Mouse (Mus musculus) MEL (cell line): ENCODE results near the gene Prrx2. TPM values are rescaled to one million over a fixed set of nuclear protein-coding genes. Genes with fewer than 3 reads are reported as not detected.

Source experiments
- DNase-seq: peaks from one replicate; pipeline ENCODE4 v3.0.0; 2011; ENCODE audit warnings: low read depth, low spot score
- H3K27ac ChIP-seq: 2 replicates; pipeline ENCODE4 v1.5.1; 2012; ENCODE audit warnings: low read depth, mild to moderate bottlenecking, control low read depth, low read length, moderate library complexity; ENCODE audit not compliant: control insufficient read depth
- H3K27me3 ChIP-seq, 2 experiments: fragments of 150-350 bp in 1 of 2; sonication (generic) in 1 of 2; 2 replicates each; pipeline ENCODE4 v1.6.1; 2012; ENCODE audit warnings: low read length in 2 of 2, mild to moderate bottlenecking in 2 of 2, improper control_type of control experiment in 1 of 2, moderate library complexity in 1 of 2; ENCODE audit not compliant: insufficient read depth in 2 of 2, control insufficient read depth in 1 of 2
- H3K36me3 ChIP-seq, 2 experiments: 2 replicates each; pipeline ENCODE4 v1.6.1; 2012 to 2014; ENCODE audit warnings: low read length in 2 of 2, improper control_type of control experiment in 1 of 2, inconsistent platforms in 1 of 2, mild to moderate bottlenecking in 1 of 2; ENCODE audit not compliant: insufficient read depth in 2 of 2, control insufficient read depth in 1 of 2
- H3K4me1 ChIP-seq, 2 experiments: fragments of 150-350 bp in 1 of 2; sonication (generic) in 1 of 2; 2 replicates each; pipeline ENCODE4 v1.6.1; 2012; ENCODE audit warnings: low read length in 2 of 2, improper control_type of control experiment in 1 of 2, mild to moderate bottlenecking in 1 of 2; ENCODE audit not compliant: insufficient read depth in 2 of 2, control insufficient read depth in 1 of 2
- H3K4me3 ChIP-seq, 2 experiments: fragments of 150-350 bp in 1 of 2; sonication (generic) in 1 of 2; 2 replicates each; pipeline ENCODE4 v1.5.1; 2012; ENCODE audit warnings: low read depth in 2 of 2, low read length in 2 of 2, mild to moderate bottlenecking in 2 of 2, moderate library complexity in 2 of 2, control low read depth in 1 of 2, improper control_type of control experiment in 1 of 2; ENCODE audit not compliant: control insufficient read depth in 1 of 2, insufficient read depth in 1 of 2
- H3K79me2 ChIP-seq: 2 replicates; pipeline ENCODE4 v1.6.1; 2012; ENCODE audit warnings: mild to moderate bottlenecking, low read length, moderate library complexity; ENCODE audit not compliant: control insufficient read depth, poor library complexity, insufficient read depth
- H3K9ac ChIP-seq: 2 replicates; pipeline ENCODE4 v1.6.1; 2012; ENCODE audit warnings: low read depth, mild to moderate bottlenecking, control low read depth, low read length, moderate library complexity; ENCODE audit not compliant: control insufficient read depth, poor library complexity, severe bottlenecking
- H3K9me3 ChIP-seq: fragments of 150-350 bp; sonication (generic); replicated peaks from 2 replicates; pipeline ENCODE4 v1.6.1; 2012; ENCODE audit warnings: mild to moderate bottlenecking, low read length, improper control_type of control experiment, moderate library complexity; ENCODE audit not compliant: insufficient read depth
- CHD1 ChIP-seq: IDR thresholded peaks from 2 replicates; pipeline ENCODE4 v1.6.1; 2012; ENCODE audit warnings: low read depth, mild to moderate bottlenecking, inconsistent platforms, low read length, improper control_type of control experiment
- CHD2 ChIP-seq: IDR thresholded peaks from 2 replicates; pipeline ENCODE4 v1.6.1; 2011; ENCODE audit warnings: low read length, improper control_type of control experiment
- CTCF ChIP-seq, 3 experiments: IDR thresholded peaks in 2 of 3; conservative IDR thresholded peaks in 1 of 3; 2 replicates each; pipeline ENCODE4 v1.5.1; 2011 to 2012; ENCODE audit warnings: low read length in 3 of 3, low read depth in 2 of 3, mild to moderate bottlenecking in 2 of 3, improper control_type of control experiment in 1 of 3, inconsistent platforms in 1 of 3, mixed read lengths in 1 of 3, moderate library complexity in 1 of 3; ENCODE audit not compliant: control insufficient read depth in 1 of 3, insufficient read depth in 1 of 3, poor library complexity in 1 of 3, severe bottlenecking in 1 of 3
- ELF1 ChIP-seq: IDR thresholded peaks from 2 replicates; pipeline ENCODE4 v1.6.1; 2014; ENCODE audit warnings: low read depth, mild to moderate bottlenecking, inconsistent platforms, low read length, improper control_type of control experiment, moderate library complexity
- GABPA ChIP-seq: IDR thresholded peaks from 2 replicates; pipeline ENCODE4 v1.6.1; 2012; ENCODE audit warnings: low read depth, mild to moderate bottlenecking, inconsistent platforms, low read length, improper control_type of control experiment, moderate library complexity
- HCFC1 ChIP-seq: IDR thresholded peaks from 2 replicates; pipeline ENCODE4 v1.6.1; 2012; ENCODE audit warnings: low read depth, mild to moderate bottlenecking, inconsistent platforms, low read length, improper control_type of control experiment, moderate library complexity
- KAT2A ChIP-seq: conservative IDR thresholded peaks from 2 replicates; pipeline ENCODE4 v1.6.1; 2012; ENCODE audit warnings: low read depth, low read length, improper control_type of control experiment, inconsistent platforms
- MAX ChIP-seq: IDR thresholded peaks from 2 replicates; pipeline ENCODE4 v1.6.1; 2011; ENCODE audit warnings: low read length, improper control_type of control experiment
- MAZ ChIP-seq: IDR thresholded peaks from 2 replicates; pipeline ENCODE4 v1.6.1; 2012; ENCODE audit warnings: low read depth, mild to moderate bottlenecking, inconsistent platforms, low read length, improper control_type of control experiment
- MEF2A ChIP-seq: IDR thresholded peaks from 2 replicates; pipeline ENCODE4 v1.6.1; 2014; ENCODE audit warnings: low read depth, mild to moderate bottlenecking, inconsistent platforms, low read length, improper control_type of control experiment; ENCODE audit not compliant: poor library complexity, insufficient replicate concordance, severe bottlenecking; ENCODE audit errors: extremely low read depth
- MXI1 ChIP-seq: IDR thresholded peaks from 2 replicates; pipeline ENCODE4 v1.6.1; 2011; ENCODE audit warnings: mild to moderate bottlenecking, low read depth, low read length, improper control_type of control experiment
- MYB ChIP-seq: IDR thresholded peaks from 2 replicates; pipeline ENCODE4 v1.6.1; 2011; ENCODE audit warnings: mild to moderate bottlenecking, low read depth, low read length, improper control_type of control experiment
- MYC ChIP-seq: IDR thresholded peaks from 2 replicates; pipeline ENCODE4 v1.6.1; 2011; ENCODE audit warnings: low read depth, mild to moderate bottlenecking, low read length, improper control_type of control experiment, moderate library complexity
- NELFE ChIP-seq: IDR thresholded peaks from 2 replicates; pipeline ENCODE4 v1.6.1; 2011; ENCODE audit warnings: low read depth, low read length, improper control_type of control experiment
- NRF1 ChIP-seq: IDR thresholded peaks from 2 replicates; pipeline ENCODE4 v1.6.1; 2014; ENCODE audit warnings: low read depth, mild to moderate bottlenecking, inconsistent platforms, low read length, improper control_type of control experiment, moderate library complexity; ENCODE audit not compliant: poor library complexity, insufficient read depth, severe bottlenecking
- POLR2A ChIP-seq, 2 experiments: IDR thresholded peaks; 2 replicates each; pipeline ENCODE4 v1.6.1; 2011 to 2012; ENCODE audit warnings: low read length in 2 of 2, mild to moderate bottlenecking in 2 of 2, control low read depth in 1 of 2, improper control_type of control experiment in 1 of 2, low read depth in 1 of 2, moderate library complexity in 1 of 2; ENCODE audit not compliant: control insufficient read depth in 1 of 2, insufficient read depth in 1 of 2, poor library complexity in 1 of 2
- POLR2AphosphoS2 ChIP-seq: IDR thresholded peaks from 2 replicates; pipeline ENCODE4 v1.6.1; 2011; ENCODE audit warnings: low read length, improper control_type of control experiment
- POLR2AphosphoS5 ChIP-seq: IDR thresholded peaks from 2 replicates; pipeline ENCODE4 v1.6.1; 2012; ENCODE audit warnings: low read depth, borderline replicate concordance, mild to moderate bottlenecking, inconsistent platforms, low read length, moderate library complexity, mixed read lengths
- RAD21 ChIP-seq: IDR thresholded peaks from 2 replicates; pipeline ENCODE4 v1.6.1; 2011; ENCODE audit warnings: mild to moderate bottlenecking, low read depth, low read length, improper control_type of control experiment
- TAL1 ChIP-seq: IDR thresholded peaks from 2 replicates; pipeline ENCODE4 v1.6.1; 2012; ENCODE audit warnings: mild to moderate bottlenecking, inconsistent platforms, low read length, moderate library complexity, mixed read lengths
- TBP ChIP-seq: IDR thresholded peaks from 2 replicates; pipeline ENCODE4 v1.8.0; 2011; ENCODE audit warnings: low read depth, low read length, improper control_type of control experiment
- TCF12 ChIP-seq: IDR thresholded peaks from 2 replicates; pipeline ENCODE4 v1.6.1; 2014; ENCODE audit warnings: low read depth, mild to moderate bottlenecking, inconsistent platforms, low read length, improper control_type of control experiment, moderate library complexity
- UBTF ChIP-seq: IDR thresholded peaks from 2 replicates; pipeline ENCODE4 v1.6.1; 2012; ENCODE audit warnings: low read depth, mild to moderate bottlenecking, inconsistent platforms, low read length, improper control_type of control experiment, moderate library complexity, borderline replicate concordance; ENCODE audit not compliant: insufficient read depth
- USF1 ChIP-seq: IDR thresholded peaks from 2 replicates; pipeline ENCODE4 v1.6.1; 2014; ENCODE audit warnings: low read depth, mild to moderate bottlenecking, inconsistent platforms, low read length, improper control_type of control experiment, moderate library complexity
- polyA plus RNA-seq, 2 experiments: library from polyadenylated mRNA; stranded (reverse) in 1 of 2; unstranded in 1 of 2; fragments of >175 nt in 1 of 2; fragments of >200 nt in 1 of 2; gene quantifications; 2 replicates each; pipeline versions ENCODE4 v1.2.1 to v1.2.4; 2012; ENCODE audit warnings: low replicate concordance in 2 of 2, low read depth in 1 of 2; ENCODE audit not compliant: insufficient read length in 2 of 2, insufficient read depth in 1 of 2, missing spikeins in 1 of 2
- total RNA-seq: library from RNA; depleted of rRNA; stranded (reverse); fragments of 300-350 nt; gene quantifications from 2 replicates; pipeline ENCODE4 v1.2.3, GENCODE M21; 2012

Prrx2 gene
- total and polyA plus RNA-seq, 3 experiments = not detected

GRCm38 (mm10) chr2:30799456-30799855 lies 35.3 kb upstream of the Prrx2 start:
- H3K79me2 ChIP-seq = no peaks in the 10 kb centered on the region
- no peak for TF ChIP-seq ELF1
- TF ChIP-seq NRF1 = no peak
- TF ChIP-seq CTCF (IDR thresholded peaks at IDR 0.05 in 2 of 3, conservative IDR thresholded peaks at IDR 0.05 in 1 of 3; ENCODE audit: control insufficient read depth in 1 of 3, insufficient read depth in 1 of 3, low read depth in 2 of 3, low read length in 3 of 3, poor library complexity in 1 of 3, severe bottlenecking in 1 of 3) = no peak
- TF ChIP-seq MEF2A = no peak
- TF ChIP-seq USF1 = no peak
- no peak for TF ChIP-seq POLR2A (IDR thresholded peaks at IDR 0.05; ENCODE audit: control insufficient read depth in 1 of 2, insufficient read depth in 1 of 2, low read depth in 1 of 2, low read length in 2 of 2, poor library complexity in 1 of 2)
- no peak for TF ChIP-seq CHD1
- TF ChIP-seq TBP = no peak
- TF ChIP-seq MXI1 = no peak
- TF ChIP-seq NELFE = no peak
- TF ChIP-seq HCFC1 = no peak
- TF ChIP-seq TCF12 = no peak
- no peak for TF ChIP-seq MAX
- TF ChIP-seq MYC = no peak
- TF ChIP-seq MYB = no peak
- no peak for TF ChIP-seq UBTF
- TF ChIP-seq MAZ = no peak
- TF ChIP-seq CHD2 = no peak
- no peak for DNase-seq
- no peak overlapping the region for H3K27ac ChIP-seq
- peaks cover 0 to 10% of the 10 kb centered on the region in 2 experiments; a peak in 3 of 4 replicates for H3K4me1 ChIP-seq
- no peak overlapping the region for H3K4me3 ChIP-seq
- H3K36me3 ChIP-seq = peaks cover 0 to 4% of the 10 kb centered on the region in 2 experiments; a peak in 2 of 4 replicates
- no peak overlapping the region for H3K9ac ChIP-seq
- no peaks in the 10 kb centered on the region for H3K27me3 ChIP-seq
- H3K9me3 ChIP-seq = no peaks in the 10 kb centered on the region

DNA sequence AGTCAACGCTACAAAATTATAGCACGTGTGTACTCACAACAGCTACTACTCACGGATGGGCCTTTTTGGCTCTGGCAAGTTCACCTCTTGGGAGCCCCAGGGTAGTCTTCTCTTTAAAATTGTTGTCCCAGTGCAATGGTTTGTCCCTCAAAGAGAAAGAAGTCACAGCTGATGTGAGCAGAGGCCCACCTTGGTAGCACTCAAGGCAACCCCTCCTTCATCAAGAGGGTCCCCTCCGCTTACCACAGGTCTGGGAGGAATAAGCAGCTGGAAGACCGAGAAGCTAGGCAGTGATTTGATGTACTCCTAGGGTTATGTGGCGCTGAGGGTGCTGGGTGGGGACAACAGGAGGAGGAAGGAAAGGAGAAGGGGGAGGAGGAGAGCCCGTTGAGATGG lies 34.1 kb upstream of the Prrx2 start:
- H3K27me3 ChIP-seq = no peaks in the 10 kb centered on the region
- no peak overlapping the region for H3K27ac ChIP-seq
- no peaks in the 10 kb centered on the region for H3K79me2 ChIP-seq
- H3K4me3 ChIP-seq = no peak overlapping the region
- H3K9ac ChIP-seq = no peak overlapping the region
- peaks cover 0 to 5% of the 10 kb centered on the region in 2 experiments; a peak in 2 of 4 replicates for H3K4me1 ChIP-seq
- no peak for TF ChIP-seq CHD1
- TF ChIP-seq RAD21 = no peak
- no peak for TF ChIP-seq TBP
- TF ChIP-seq MYB = no peak
- TF ChIP-seq GABPA = no peak
- no peak for TF ChIP-seq TAL1
- no peak for TF ChIP-seq POLR2AphosphoS2
- no peak for TF ChIP-seq KAT2A
- no peak for TF ChIP-seq ELF1
- TF ChIP-seq MYC = no peak
- TF ChIP-seq POLR2AphosphoS5 = no peak
- TF ChIP-seq CHD2 = no peak
- no peak for TF ChIP-seq MXI1
- TF ChIP-seq, all 39 proteins: peak for 0
- peaks cover 0 to 3% of the 10 kb centered on the region in 2 experiments; a peak in 2 of 4 replicates for H3K36me3 ChIP-seq
- H3K9me3 ChIP-seq = no peaks in the 10 kb centered on the region
- DNase-seq = no peak
